Mouse (Mus musculus): ENCODE results near the gene Msl3l2. TPM values are rescaled to one million over a fixed set of nuclear protein-coding genes. Genes with fewer than 3 reads are reported as not detected.

The Msl3l2 gene
- total RNA-seq, 1 experiment from 2014 or later: 7.2 TPM

Other genes with a start within 250 kb of the Msl3l2 start
- gene Tbc1d32, start 121.8 kb downstream of the Msl3l2 start, total RNA-seq (2021): 5.7 and 6.4 TPM in 2 replicates

Measured in adrenal gland, postnatal 14 days (tissue).